Mouse (Mus musculus) liver, adult 2 months (tissue): ENCODE measurements around the gene Dnaic1.

Experiments used
- CTCF ChIP-seq: fragments of 200-500 bp; IDR thresholded peaks from 2 replicates; pipeline ENCODE4 v1.5.1; 2011; ENCODE audit warnings: low read depth, low read length, control low read depth
- POLR2A ChIP-seq: fragments of 200-500 bp; IDR thresholded peaks from 2 replicates; pipeline ENCODE4 v1.6.1; 2011; ENCODE audit warnings: low read length, control low read depth; ENCODE audit not compliant: insufficient read depth; ENCODE audit errors: extremely low read depth

DNA sequence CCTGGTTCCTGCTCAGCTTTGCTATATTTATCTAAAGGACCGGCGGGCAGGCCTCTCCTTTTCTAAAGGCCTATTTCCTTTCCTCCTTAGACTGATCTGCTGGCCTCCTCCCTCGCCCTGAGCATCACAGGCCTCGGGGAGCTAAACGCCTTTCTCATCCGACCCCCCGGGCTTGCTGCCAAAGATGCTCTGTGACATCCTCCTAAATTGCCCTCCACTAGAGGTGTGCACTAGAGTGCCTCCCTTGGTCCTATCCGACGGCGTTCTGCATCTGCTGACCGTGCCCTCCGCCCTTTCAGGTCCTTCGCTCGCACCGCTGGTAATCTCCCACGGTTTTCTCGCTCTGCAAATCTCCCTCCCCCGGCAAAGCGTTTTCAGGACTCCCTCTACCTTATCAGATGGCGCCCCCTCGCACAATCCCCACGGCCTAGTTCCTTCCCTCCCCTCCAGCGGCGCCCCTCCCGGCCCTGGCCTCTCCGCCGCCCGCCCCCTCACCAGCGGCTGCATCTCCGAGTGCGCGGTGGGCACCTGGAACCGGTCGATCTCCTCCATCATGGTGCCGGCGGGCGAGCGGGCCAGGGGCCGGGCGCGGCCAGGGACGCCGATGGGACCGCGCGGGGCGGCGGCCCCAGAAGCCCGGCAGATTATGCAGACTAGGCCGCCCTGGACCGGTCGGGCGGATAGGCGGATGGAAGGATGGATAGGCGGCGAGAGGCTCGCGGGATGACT, 729 bp upstream of the Dnaic1 start:
- no peak for TF ChIP-seq CTCF
- no peak for TF ChIP-seq POLR2A
